Mouse (Mus musculus): Measurements from ENCODE around the gene Sec14l1. TPM values are rescaled to one million over a fixed set of nuclear protein-coding genes. Genes with fewer than 3 reads are reported as not detected.

The Sec14l1 gene
- total RNA-seq, 1 experiment from 2014 or later: 15.1 TPM

Other genes with a start within 250 kb of the Sec14l1 start
- not detected in 2 replicates for gene Mgat5b, start 196.3 kb upstream of the Sec14l1 start, total RNA-seq (2017)
- gene Sept9, start 84.5 kb downstream of the Sec14l1 start, total RNA-seq (2017): 149 and 171 TPM in 2 replicates

All from hematopoietic stem cell, adult 5-6 weeks (primary cell).